Mouse (Mus musculus) monocyte, adult 59 days (primary cell): ENCODE results near the gene Sema3c. TPM values are rescaled to one million over a fixed set of nuclear protein-coding genes. Genes with fewer than 3 reads are reported as not detected.

ENCODE experiments used
- total RNA-seq, 2 experiments: library from RNA; stranded (reverse); gene quantifications; one replicate each; pipeline ENCODE4 v1.2.4; 2023

Gene Sema3c
- total RNA-seq, result under 1 TPM in 1 of 2 experiments, not detected in 1; 0.39 TPM

GRCm38 (mm10) chr5:17573694-17574380, at the start of gene Sema3c:
TSS of gene Sema3c (plus strand) at chr5:17574281.

Other genes with a start within 250 kb of the Sema3c start
- gene Speer4f2, start 201.1 kb upstream of the Sema3c start, total RNA-seq, result not detected
- gene Speer4f1, start 98.2 kb upstream of the Sema3c start, total RNA-seq, result not detected